Mouse (Mus musculus): ENCODE data around the gene Taf6. TPM values are rescaled to one million over a fixed set of nuclear protein-coding genes. Genes with fewer than 3 reads are reported as not detected.

Taf6 gene
- polyA plus RNA-seq, 1 experiment from 2014 or later: 109 TPM

DNA sequence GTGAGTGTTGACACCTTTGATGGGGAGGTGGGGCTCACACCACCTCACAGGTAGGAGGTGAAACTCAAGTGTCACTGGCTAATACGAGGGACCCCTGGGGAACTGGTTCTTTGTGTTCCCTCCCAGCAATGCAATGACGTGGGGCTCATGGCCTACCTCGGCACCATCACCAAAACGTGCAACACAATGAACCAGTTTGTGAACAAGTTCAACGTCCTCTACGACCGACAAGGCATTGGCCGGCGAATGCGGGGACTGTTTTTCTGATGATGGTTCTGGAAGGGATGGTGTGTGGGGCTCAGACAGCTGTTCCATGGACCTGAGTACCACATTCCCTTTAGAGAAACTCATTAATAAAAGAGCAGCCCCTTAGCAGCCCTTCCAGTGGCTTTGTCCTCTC lies 23.6 kb downstream of the Taf6 start:
- no peak for ATAC-seq (ENCODE audit: low FRiP score)
- Histone ChIP-seq H3K4me1 (peaks cover 16% of the 10 kb centered on the region), H3K27ac (no peak overlapping the region), H3K4me2 (replicated peaks) (no peak overlapping the region), H3K4me3 (no peak overlapping the region), H3K36me3 (peaks cover 63% of the 10 kb centered on the region), H3K27me3 (no peaks in the 10 kb centered on the region), H3K9me3 (replicated peaks) (no peaks in the 10 kb centered on the region), H3K9ac (no peak overlapping the region)
- WGBS: 71% methylated on average over 10 of the region's 10 CpGs

DNA sequence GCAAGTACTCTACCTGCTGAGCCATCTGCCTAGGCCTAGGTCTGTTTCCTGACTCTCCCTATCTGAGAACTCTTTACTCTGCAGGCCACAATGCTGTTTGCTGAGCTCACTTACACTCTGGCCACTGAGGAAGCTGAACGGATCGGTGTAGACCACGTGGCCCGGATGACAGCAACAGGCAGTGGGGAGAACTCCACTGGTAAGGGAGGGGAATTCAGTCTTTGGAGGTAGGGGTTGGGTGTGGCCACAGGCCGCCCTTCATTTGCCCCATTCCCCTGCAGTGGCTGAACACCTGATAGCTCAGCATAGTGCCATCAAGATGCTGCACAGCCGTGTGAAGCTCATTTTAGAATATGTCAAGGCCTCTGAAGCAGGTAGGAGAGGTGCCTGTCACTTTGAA lies 24.2 kb downstream of the Taf6 start:
- no peak overlapping the region for H3K4me2 ChIP-seq (replicated peaks)
- H3K9me3 ChIP-seq (replicated peaks): no peaks in the 10 kb centered on the region
- H3K9ac ChIP-seq: no peak overlapping the region
- no peaks in the 10 kb centered on the region for H3K27me3 ChIP-seq
- peaks cover 16% of the 10 kb centered on the region for H3K4me1 ChIP-seq
- no peak overlapping the region for H3K27ac ChIP-seq
- H3K36me3 ChIP-seq: peaks cover 57% of the 10 kb centered on the region
- 75% methylated on average over 6 of the region's 6 CpGs for WGBS
- no peak overlapping the region for H3K4me3 ChIP-seq
- no peak for ATAC-seq (ENCODE audit: low FRiP score)

DNA sequence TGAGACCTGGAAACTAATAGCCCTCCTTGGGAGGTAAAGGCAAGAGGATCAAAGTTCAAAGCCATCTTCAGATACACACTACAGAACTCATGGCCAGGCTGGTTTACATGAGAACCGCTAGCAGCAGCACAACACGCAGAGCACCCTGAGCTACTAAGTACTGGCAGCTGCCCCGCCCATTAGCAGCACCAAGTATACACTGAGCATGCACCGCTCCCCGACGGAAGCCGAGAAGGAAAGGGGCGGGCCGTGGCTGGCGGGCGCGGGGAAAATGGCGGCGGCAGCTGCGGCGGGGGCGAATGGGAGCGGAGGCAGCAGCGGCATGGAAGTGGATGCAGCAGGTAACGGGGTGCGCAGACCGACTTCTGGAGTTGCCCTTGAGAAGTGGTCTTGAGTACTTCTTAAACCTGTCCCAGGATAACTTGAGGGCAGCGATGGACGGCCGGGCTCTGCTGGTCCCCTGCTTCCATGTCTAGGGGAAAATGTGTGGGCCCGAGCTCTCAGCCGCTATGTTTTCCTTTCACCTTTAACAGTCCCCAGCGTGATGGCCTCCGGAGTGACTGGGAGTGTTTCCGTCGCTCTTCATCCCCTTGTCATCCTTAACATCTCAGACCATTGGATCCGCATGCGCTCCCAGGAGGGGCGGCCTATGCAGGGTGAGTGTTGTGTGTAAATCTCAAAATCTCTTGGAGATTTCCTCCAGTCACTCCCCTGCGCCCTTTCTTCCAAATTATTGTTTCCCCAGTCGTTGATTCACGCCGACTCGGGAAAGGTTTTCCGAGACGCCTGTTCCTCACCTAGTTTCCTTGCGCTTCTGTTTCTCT lies 26.2 kb downstream of the Taf6 start, which contains the start of gene Cops6:
Gene Cops6, plus strand, starts transcription at position 230 of the 824 bp plus-strand sequence.
- H3K27me3 ChIP-seq: no peaks in the 10 kb centered on the region
- peak; percentile 94 for ATAC-seq (ENCODE audit: low FRiP score)
- peaks cover 16% of the 10 kb centered on the region for H3K4me1 ChIP-seq
- WGBS: under 1% methylated on average over 42 of the region's 42 CpGs
- H3K27ac ChIP-seq: peak within 1 kb of the TSS; percentile 80
- peak within 1 kb of the TSS; percentile 84 for H3K9ac ChIP-seq
- H3K36me3 ChIP-seq: peaks cover 38% of the 10 kb centered on the region
- peak within 1 kb of the TSS; percentile 77 for H3K4me3 ChIP-seq
- peak within 1 kb of the TSS; percentile 82 for H3K4me2 ChIP-seq (replicated peaks)
- no peaks in the 10 kb centered on the region for H3K9me3 ChIP-seq (replicated peaks)

DNA sequence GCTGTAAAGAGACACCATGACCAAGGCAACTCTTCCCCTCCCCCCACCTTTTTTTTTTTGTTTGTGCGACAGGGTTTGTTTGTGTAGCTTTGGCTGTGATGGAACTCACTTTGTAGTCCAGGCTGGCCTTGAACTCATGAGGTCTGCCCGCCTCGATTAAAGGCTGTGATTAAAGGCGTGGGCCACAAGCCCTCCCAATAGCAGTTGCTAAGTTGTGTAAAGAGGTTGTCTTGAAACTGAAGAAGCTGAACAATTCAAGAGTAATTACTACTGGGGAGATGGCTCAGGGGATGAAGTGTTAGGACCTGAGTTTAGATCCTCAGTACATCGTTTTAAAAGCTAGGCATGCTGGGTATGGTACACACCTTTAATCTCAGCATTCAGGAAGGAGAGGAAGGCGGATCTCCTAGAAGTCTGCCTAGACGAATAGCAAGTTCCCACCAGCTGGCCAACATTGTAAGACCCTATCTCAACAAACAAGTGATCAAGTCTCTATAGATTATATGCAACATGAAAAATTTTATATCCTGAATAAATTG lies 27.0 kb downstream of the Taf6 start:
- WGBS: 75% methylated on average over 7 of the region's 7 CpGs
- Histone ChIP-seq H3K27ac (peak overlapping the region; percentile 80), H3K9me3 (replicated peaks) (no peaks in the 10 kb centered on the region)

DNA sequence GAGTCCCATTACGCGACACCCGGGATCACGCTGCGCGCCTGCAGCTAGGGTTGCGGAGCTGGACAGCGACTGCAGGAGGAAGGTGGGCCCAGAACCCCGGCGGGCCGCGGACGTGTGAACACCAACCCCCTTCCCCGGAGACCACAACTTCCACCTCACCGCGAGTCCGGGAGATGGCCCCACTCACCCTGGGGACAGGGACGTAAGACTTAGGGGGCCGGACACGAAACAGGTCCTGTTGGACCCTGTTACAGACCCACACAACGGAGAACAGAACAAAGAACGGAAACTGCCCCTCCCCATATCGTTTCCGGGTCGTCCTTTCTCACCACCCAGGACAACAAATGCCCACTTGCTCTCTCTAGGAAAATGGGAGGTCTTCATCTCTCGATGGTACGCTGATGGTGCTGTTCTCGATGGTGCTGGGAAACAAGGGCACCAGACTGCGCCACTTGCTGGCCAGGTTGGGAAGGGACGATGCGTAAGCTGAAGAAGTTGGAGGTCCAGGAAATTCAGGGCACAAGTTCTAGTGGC lies 31.7 kb downstream of the Taf6 start, which contains the start of gene Zfp113:
Gene Zfp113, minus strand, starts transcription at position 302 of the 534 bp plus-strand sequence.
- H3K27me3 ChIP-seq: no peaks in the 10 kb centered on the region
- H3K4me1 ChIP-seq: peaks cover 12% of the 10 kb centered on the region
- peak within 1 kb of the TSS; percentile 80 for H3K4me3 ChIP-seq
- H3K36me3 ChIP-seq: peaks cover 26% of the 10 kb centered on the region
- WGBS: under 1% methylated on average over 31 of the region's 31 CpGs
- peak; percentile 97 for ATAC-seq (ENCODE audit: low FRiP score)
- no peaks in the 10 kb centered on the region for H3K9me3 ChIP-seq (replicated peaks)
- peak within 1 kb of the TSS; percentile 74 for H3K4me2 ChIP-seq (replicated peaks)
- H3K9ac ChIP-seq: peak within 1 kb of the TSS; percentile 93
- peak within 1 kb of the TSS; percentile 97 for H3K27ac ChIP-seq

More for the DNA sequence above, 27.0 kb downstream of the Taf6 start:
- peak; percentile 1; the same call in 1 of the 2 replicates for ATAC-seq (ENCODE audit: low FRiP score)
- peaks cover 16% of the 10 kb centered on the region for H3K4me1 ChIP-seq
- peak overlapping the region; percentile 77 for H3K4me3 ChIP-seq
- H3K4me2 ChIP-seq (replicated peaks): peak overlapping the region; percentile 82
- H3K36me3 ChIP-seq: peaks cover 30% of the 10 kb centered on the region
- no peaks in the 10 kb centered on the region for H3K27me3 ChIP-seq
- H3K9ac ChIP-seq: 0 out of 2 replicates have a peak overlapping the region, but pooled peaks have one; percentile 84

DNA sequence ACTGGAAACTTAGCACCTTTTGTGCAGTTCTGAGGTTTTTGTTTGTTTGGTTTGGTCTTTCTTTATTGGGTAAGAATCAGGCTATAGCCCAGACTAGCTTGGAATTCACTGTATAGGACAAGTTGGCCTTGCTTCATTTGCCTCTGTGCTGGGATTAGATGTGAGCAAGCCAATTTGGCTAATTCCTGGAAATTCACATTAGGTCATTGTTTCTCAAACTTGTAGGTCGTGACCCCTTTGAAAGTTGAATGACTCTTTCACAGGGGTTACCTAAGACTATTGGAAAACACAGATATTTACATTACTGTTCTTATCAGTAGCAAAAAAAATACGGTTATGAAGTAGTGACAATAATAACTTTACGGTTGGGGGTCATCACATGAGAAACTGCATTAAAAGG lies 32.9 kb downstream of the Taf6 start:
- H3K4me1 ChIP-seq: peaks cover 10% of the 10 kb centered on the region
- peak overlapping the region; percentile 80 for H3K4me3 ChIP-seq
- ATAC-seq (ENCODE audit: low FRiP score): no peak
- H3K27ac ChIP-seq: no peak overlapping the region
- peaks cover 31% of the 10 kb centered on the region for H3K36me3 ChIP-seq
- WGBS: 92% methylated on average over 3 of the region's 3 CpGs
- no peaks in the 10 kb centered on the region for H3K9me3 ChIP-seq (replicated peaks)
- peak overlapping the region; percentile 93 for H3K9ac ChIP-seq
- no peaks in the 10 kb centered on the region for H3K27me3 ChIP-seq
- H3K4me2 ChIP-seq (replicated peaks): peak overlapping the region; percentile 74

DNA sequence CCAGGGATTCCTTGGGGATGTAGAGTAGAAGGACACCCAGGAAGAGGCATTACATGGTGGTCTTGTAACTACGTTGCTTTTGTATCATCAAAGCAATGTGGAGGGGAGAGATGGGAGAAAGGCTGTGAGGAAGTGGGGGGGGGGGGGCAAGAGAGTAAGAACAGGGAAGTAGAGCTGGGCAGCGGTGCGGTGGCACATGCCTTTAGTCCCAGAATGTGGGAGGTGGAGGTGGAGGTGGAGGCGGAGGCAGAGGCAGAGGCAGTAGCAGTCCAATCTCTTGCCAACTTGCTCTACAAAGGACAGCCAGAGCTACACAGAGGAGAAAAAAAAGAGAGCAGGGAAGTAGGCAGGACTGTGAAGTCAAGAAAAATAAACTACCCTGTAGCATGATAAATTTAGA lies 48.7 kb downstream of the Taf6 start:
- H3K4me3 ChIP-seq: no peak overlapping the region
- no peaks in the 10 kb centered on the region for H3K27me3 ChIP-seq
- H3K4me1 ChIP-seq: no peaks in the 10 kb centered on the region
- H3K36me3 ChIP-seq: peaks cover 47% of the 10 kb centered on the region
- H3K9ac ChIP-seq: no peak overlapping the region
- no peak overlapping the region for H3K4me2 ChIP-seq (replicated peaks)
- WGBS: 83% methylated on average over 4 of the region's 4 CpGs
- ATAC-seq (ENCODE audit: low FRiP score): no peak
- no peaks in the 10 kb centered on the region for H3K9me3 ChIP-seq (replicated peaks)
- H3K27ac ChIP-seq: no peak overlapping the region

DNA sequence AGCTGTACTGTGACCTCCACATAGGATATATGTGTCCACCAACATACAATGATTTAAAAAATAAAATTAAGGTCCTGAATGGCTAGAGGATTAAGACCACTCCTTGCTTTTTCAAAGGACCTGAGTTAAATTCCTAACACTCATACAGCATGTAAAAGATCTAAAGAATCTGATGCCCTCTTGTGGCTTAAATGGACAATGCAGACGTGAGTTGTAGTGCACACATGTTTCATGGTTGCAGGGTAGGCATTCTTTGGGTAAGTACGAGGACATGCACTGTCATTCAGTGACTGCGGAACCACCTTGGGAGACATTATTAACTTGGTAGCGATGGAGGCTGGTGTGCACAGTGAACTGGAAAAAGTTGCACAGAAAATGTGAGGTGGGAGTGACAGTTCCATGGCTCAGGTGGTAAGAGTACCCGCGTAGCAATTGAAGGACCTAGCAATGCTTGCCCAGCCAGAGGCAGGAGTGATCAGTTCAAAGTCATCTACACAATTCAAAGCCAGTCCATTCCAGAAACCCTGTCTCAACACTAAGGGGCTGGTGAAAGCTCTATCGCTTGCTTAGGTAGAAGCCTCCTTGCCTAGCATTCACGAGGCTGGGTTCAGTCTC lies 49.2 kb downstream of the Taf6 start:
- H3K9ac ChIP-seq: no peak overlapping the region
- no peaks in the 10 kb centered on the region for H3K27me3 ChIP-seq
- peaks cover 47% of the 10 kb centered on the region for H3K36me3 ChIP-seq
- no peak overlapping the region for H3K27ac ChIP-seq
- 61% methylated on average over 8 of the region's 8 CpGs for WGBS
- no peak overlapping the region for H3K4me3 ChIP-seq
- H3K4me2 ChIP-seq (replicated peaks): no peak overlapping the region
- H3K9me3 ChIP-seq (replicated peaks): no peaks in the 10 kb centered on the region
- no peaks in the 10 kb centered on the region for H3K4me1 ChIP-seq
- peak; percentile 54; the same call in 1 of the 2 replicates for ATAC-seq (ENCODE audit: low FRiP score)

DNA sequence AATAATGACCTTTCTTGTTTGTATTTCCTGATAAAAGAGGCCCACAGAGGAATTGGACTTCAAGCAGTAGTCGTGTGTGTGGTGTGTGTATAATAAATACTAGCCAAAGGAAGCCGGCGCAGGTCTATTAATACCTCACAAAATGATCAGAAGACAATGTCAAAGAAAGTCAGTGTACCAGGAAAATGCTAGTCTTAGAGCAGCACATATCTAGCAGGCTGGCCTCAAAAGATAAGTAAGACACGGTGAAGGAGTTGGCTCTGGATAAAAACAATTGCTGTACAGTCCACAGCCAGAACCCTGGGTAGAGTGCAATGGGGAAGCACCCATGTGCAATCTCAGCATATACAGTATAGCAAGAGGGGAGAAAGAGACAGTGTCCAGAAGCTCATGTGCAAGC lies 50.0 kb downstream of the Taf6 start:
- H3K4me3 ChIP-seq: no peak overlapping the region
- no peak for ATAC-seq (ENCODE audit: low FRiP score)
- no peak overlapping the region for H3K4me2 ChIP-seq (replicated peaks)
- no peak overlapping the region for H3K9ac ChIP-seq
- H3K27ac ChIP-seq: no peak overlapping the region
- H3K36me3 ChIP-seq: peaks cover 49% of the 10 kb centered on the region
- H3K4me1 ChIP-seq: no peaks in the 10 kb centered on the region
- WGBS: 86% methylated on average over 4 of the region's 4 CpGs
- H3K27me3 ChIP-seq: no peaks in the 10 kb centered on the region
- H3K9me3 ChIP-seq (replicated peaks): no peaks in the 10 kb centered on the region

DNA sequence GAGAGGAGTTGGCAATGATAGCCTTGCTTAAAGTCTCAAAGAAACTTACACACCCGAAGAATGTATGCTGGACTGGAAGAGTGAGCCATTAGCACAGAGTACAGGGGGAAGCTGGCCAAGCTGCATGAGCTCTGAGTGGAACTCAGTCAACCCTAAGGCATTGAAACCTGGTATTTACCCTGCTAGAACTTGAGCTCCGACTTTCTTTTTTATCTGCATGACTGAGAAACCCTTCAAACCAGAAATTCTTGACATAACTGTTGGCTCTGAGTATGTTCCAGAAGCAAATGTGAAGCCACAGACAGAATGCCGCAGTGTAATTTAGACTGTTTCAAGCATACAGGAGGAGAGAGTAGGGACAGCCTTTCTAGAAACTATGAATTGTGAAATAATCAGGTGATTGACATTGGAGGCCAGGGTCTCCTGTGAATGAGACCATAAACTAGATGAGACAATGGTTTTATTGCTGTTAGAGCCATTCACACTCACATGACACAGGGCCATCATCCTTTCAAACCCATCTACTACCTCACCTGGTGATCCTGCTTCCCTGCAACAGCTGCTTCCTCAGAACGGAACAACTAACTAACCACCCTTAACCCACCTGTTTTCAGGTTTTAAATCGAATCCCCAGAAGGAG lies 54.7 kb downstream of the Taf6 start:
- WGBS: 93% methylated on average over 5 of the region's 5 CpGs
- Histone ChIP-seq H3K36me3 (peaks cover 73% of the 10 kb centered on the region), H3K4me1 (no peaks in the 10 kb centered on the region), H3K27me3 (no peaks in the 10 kb centered on the region), H3K27ac (no peak overlapping the region), H3K9me3 (replicated peaks) (no peaks in the 10 kb centered on the region), H3K9ac (no peak overlapping the region), H3K4me2 (replicated peaks) (no peak overlapping the region), H3K4me3 (no peak overlapping the region)
- ATAC-seq (ENCODE audit: low FRiP score): no peak
